Mouse (Mus musculus): ENCODE measurements around the gene Ensa. TPM values are rescaled to one million over a fixed set of nuclear protein-coding genes. Genes with fewer than 3 reads are reported as not detected.
A peak's percentile ranks its signal among the peaks of the same experiment; 100 is the strongest.

Gene Ensa
- total and polyA plus RNA-seq, 3 experiments: 19.2 to 133 (median 104) TPM

GRCm38 (mm10) chr3:95675301-95676092 is 50.7 kb downstream of the Ensa start:
- TF ChIP-seq CTCF (IDR thresholded peaks at IDR 0.05; ENCODE audit: low read depth, low read length) (peak; percentile 94), TAL1 (conservative IDR thresholded peaks at IDR 0.05; ENCODE audit: low read depth, low read length) (no peak), GATA2 (IDR thresholded peaks at IDR 0.05; ENCODE audit: borderline replicate concordance, low read depth, low read length) (no peak), GATA1 (IDR thresholded peaks at IDR 0.05; ENCODE audit: borderline replicate concordance, low read length) (no peak), POLR2AphosphoS5 (IDR thresholded peaks at IDR 0.05; ENCODE audit: insufficient replicate concordance, low read depth, low read length) (no peak)
- Histone ChIP-seq H3K4me3 (ENCODE audit: low read depth, low read length) (peak overlapping the region; percentile 46; the same call in 1 of the 2 replicates), H3K36me3 (replicated peaks) (peaks cover 83% of the 10 kb centered on the region), H3K27me3 (ENCODE audit: insufficient read depth, low read length) (no peaks in the 10 kb centered on the region), H3K9me3 (replicated peaks) (no peaks in the 10 kb centered on the region), H3K4me1 (ENCODE audit: insufficient read depth, low read depth, low read length) (peaks cover 68% of the 10 kb centered on the region)
- ATAC-seq (ENCODE audit: extremely low read depth, insufficient number of reproducible peaks, low FRiP score, poor library complexity, severe bottlenecking) (peak; percentile 35), DNase-seq (ENCODE audit: low spot score) (peak; percentile 89)

GRCm38 (mm10) chr3:95676745-95677419 is 52.1 kb downstream of the Ensa start:
- ATAC-seq (ENCODE audit: extremely low read depth, insufficient number of reproducible peaks, low FRiP score, poor library complexity, severe bottlenecking) (no peak), DNase-seq (ENCODE audit: low spot score) (no peak)
- peaks cover 63% of the 10 kb centered on the region for H3K4me1 ChIP-seq (ENCODE audit: insufficient read depth, low read depth, low read length)
- H3K27me3 ChIP-seq (ENCODE audit: insufficient read depth, low read length): no peaks in the 10 kb centered on the region
- H3K4me3 ChIP-seq (ENCODE audit: low read depth, low read length): no peak overlapping the region
- H3K36me3 ChIP-seq (replicated peaks): peaks cover 82% of the 10 kb centered on the region
- H3K9me3 ChIP-seq (replicated peaks): no peaks in the 10 kb centered on the region
- peak; percentile 100 for TF ChIP-seq CTCF (IDR thresholded peaks at IDR 0.05; ENCODE audit: low read depth, low read length)
- no peak for TF ChIP-seq GATA1 (IDR thresholded peaks at IDR 0.05; ENCODE audit: borderline replicate concordance, low read length)
- TF ChIP-seq POLR2AphosphoS5 (IDR thresholded peaks at IDR 0.05; ENCODE audit: insufficient replicate concordance, low read depth, low read length): no peak
- TF ChIP-seq GATA2 (IDR thresholded peaks at IDR 0.05; ENCODE audit: borderline replicate concordance, low read depth, low read length): no peak
- no peak for TF ChIP-seq TAL1 (conservative IDR thresholded peaks at IDR 0.05; ENCODE audit: low read depth, low read length)

DNA sequence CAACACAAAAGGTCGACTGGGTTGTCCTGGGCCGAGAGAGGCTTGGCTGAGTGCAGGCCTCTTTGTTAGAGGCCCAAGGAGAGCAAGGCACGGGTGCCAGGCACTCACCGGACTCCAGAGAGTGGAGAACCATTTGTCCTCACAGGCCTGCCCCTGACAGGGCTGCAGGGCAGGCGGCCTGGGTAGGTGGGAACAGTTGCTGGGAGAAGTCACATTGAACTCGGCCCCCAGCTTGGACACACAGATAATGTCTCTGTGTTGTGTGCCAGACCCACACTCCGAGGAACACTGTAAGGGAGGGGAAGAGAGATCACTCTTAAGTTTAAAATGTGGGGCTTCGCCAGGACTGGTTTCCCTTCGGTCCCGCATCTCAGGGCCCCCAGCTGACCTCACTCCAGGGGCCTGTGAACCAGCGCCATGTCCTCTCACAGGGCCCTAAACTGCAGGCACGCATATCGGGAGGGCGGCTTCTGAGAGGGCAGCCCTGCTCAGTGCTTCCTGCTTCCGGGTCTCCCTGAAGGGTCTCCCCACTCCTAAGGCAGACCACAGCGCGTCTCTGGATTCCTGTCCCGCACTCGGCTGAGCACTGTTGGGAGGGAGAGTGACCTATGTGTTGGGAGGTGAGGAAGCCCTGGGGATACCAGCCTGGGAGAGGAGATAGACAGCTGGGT is 52.8 kb downstream of the Ensa start:
- no peak overlapping the region for H3K4me3 ChIP-seq (ENCODE audit: low read depth, low read length)
- no peaks in the 10 kb centered on the region for H3K27me3 ChIP-seq (ENCODE audit: insufficient read depth, low read length)
- no peaks in the 10 kb centered on the region for H3K9me3 ChIP-seq (replicated peaks)
- no peak for TF ChIP-seq POLR2AphosphoS5 (IDR thresholded peaks at IDR 0.05; ENCODE audit: insufficient replicate concordance, low read depth, low read length)
- no peak for TF ChIP-seq CTCF (IDR thresholded peaks at IDR 0.05; ENCODE audit: low read depth, low read length)
- TF ChIP-seq GATA1 (IDR thresholded peaks at IDR 0.05; ENCODE audit: borderline replicate concordance, low read length): no peak
- no peak for TF ChIP-seq TAL1 (conservative IDR thresholded peaks at IDR 0.05; ENCODE audit: low read depth, low read length)
- TF ChIP-seq GATA2 (IDR thresholded peaks at IDR 0.05; ENCODE audit: borderline replicate concordance, low read depth, low read length): no peak
- DNase-seq (ENCODE audit: low spot score): no peak
- ATAC-seq (ENCODE audit: extremely low read depth, insufficient number of reproducible peaks, low FRiP score, poor library complexity, severe bottlenecking): no peak
- peaks cover 79% of the 10 kb centered on the region for H3K36me3 ChIP-seq (replicated peaks)
- H3K4me1 ChIP-seq (ENCODE audit: insufficient read depth, low read depth, low read length): peaks cover 58% of the 10 kb centered on the region

DNA sequence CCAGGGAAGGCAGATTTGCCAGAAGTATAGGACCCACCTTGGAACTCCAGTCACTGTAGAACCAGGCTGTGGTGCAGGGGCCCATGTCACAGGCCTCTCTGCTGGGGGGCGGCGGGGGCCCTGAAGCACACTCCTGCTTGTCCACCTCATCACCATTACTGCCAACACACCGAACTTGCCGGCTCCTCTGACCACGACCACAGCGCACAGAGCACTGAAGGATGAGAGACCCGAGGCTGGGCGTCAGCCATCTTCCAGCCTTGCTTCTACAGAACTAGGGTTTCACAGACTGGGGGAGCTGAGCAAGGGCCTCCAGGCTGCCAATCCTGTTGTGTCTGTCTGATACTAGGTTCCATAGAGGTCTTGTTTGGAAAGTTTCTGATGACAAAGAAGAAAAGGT is 54.8 kb downstream of the Ensa start:
- DNase-seq (ENCODE audit: low spot score) (no peak), ATAC-seq (ENCODE audit: extremely low read depth, insufficient number of reproducible peaks, low FRiP score, poor library complexity, severe bottlenecking) (no peak)
- peaks cover 65% of the 10 kb centered on the region for H3K36me3 ChIP-seq (replicated peaks)
- peaks cover 41% of the 10 kb centered on the region for H3K4me1 ChIP-seq (ENCODE audit: insufficient read depth, low read depth, low read length)
- peaks cover 6% of the 10 kb centered on the region; the same call in 1 of the 2 replicates for H3K27me3 ChIP-seq (ENCODE audit: insufficient read depth, low read length)
- TF ChIP-seq TAL1 (conservative IDR thresholded peaks at IDR 0.05; ENCODE audit: low read depth, low read length): no peak
- TF ChIP-seq GATA2 (IDR thresholded peaks at IDR 0.05; ENCODE audit: borderline replicate concordance, low read depth, low read length): no peak
- TF ChIP-seq POLR2AphosphoS5 (IDR thresholded peaks at IDR 0.05; ENCODE audit: insufficient replicate concordance, low read depth, low read length): no peak
- TF ChIP-seq GATA1 (IDR thresholded peaks at IDR 0.05; ENCODE audit: borderline replicate concordance, low read length): no peak
- TF ChIP-seq CTCF (IDR thresholded peaks at IDR 0.05; ENCODE audit: low read depth, low read length): no peak
- H3K9me3 ChIP-seq (replicated peaks): no peaks in the 10 kb centered on the region
- no peak overlapping the region for H3K4me3 ChIP-seq (ENCODE audit: low read depth, low read length)

GRCm38 (mm10) chr3:95680673-95681072 is 55.9 kb downstream of the Ensa start:
- DNase-seq (ENCODE audit: low spot score) (no peak), ATAC-seq (ENCODE audit: extremely low read depth, insufficient number of reproducible peaks, low FRiP score, poor library complexity, severe bottlenecking) (no peak)
- no peak overlapping the region for H3K4me3 ChIP-seq (ENCODE audit: low read depth, low read length)
- peaks cover 15% of the 10 kb centered on the region; the same call in 1 of the 2 replicates for H3K27me3 ChIP-seq (ENCODE audit: insufficient read depth, low read length)
- H3K9me3 ChIP-seq (replicated peaks): no peaks in the 10 kb centered on the region
- TF ChIP-seq GATA2 (IDR thresholded peaks at IDR 0.05; ENCODE audit: borderline replicate concordance, low read depth, low read length) (no peak), POLR2AphosphoS5 (IDR thresholded peaks at IDR 0.05; ENCODE audit: insufficient replicate concordance, low read depth, low read length) (no peak), CTCF (IDR thresholded peaks at IDR 0.05; ENCODE audit: low read depth, low read length) (no peak), GATA1 (IDR thresholded peaks at IDR 0.05; ENCODE audit: borderline replicate concordance, low read length) (no peak), TAL1 (conservative IDR thresholded peaks at IDR 0.05; ENCODE audit: low read depth, low read length) (no peak)
- H3K4me1 ChIP-seq (ENCODE audit: insufficient read depth, low read depth, low read length): peaks cover 35% of the 10 kb centered on the region
- H3K36me3 ChIP-seq (replicated peaks): peaks cover 57% of the 10 kb centered on the region
